Mouse (Mus musculus): ENCODE measurements around the gene 1110002E22Rik.

1110002E22Rik gene

DNA sequence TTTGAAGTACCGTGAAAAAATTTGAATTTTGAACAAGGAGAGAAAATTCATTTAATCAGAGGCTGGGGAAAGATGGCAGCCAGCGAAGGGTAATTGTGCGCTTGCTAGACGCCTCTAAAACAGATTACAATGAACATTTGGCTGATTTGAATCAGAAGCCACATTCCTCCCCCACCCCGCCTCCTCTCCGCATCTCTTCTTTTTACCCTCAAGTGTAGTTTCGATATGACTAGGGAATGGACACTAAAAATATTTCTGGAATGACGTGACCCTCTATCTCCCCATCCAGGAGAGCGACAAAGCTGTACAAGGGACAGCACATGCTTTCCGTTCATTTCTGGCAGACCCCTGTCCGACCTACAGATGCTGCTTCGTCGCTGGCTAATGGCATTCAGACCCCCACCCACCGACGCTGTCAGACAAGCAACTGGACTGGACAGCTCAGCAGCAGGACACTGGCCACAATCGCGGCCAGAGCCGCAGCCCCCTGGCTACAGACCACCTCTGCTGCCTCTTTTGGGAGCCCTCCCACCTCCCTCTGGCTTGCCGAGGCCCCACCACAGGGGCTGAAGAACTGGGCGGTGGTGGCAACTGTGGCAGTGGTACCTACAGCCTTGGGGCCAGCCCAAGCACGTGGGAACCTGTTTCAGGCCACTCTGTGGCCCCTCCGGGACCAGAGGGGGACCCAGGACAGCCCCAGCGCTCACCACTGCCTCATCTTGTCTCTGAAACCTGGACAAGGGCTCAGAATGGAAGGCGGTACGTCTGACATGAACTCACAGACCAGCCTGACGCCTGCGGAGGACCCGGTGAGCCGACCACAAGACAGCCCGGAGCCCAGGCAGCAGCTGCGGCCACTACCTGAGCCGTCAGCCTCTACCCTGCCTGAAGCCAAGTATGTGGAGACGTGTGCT, at the start of gene 1110002E22Rik:
TSS of gene 1110002E22Rik (plus strand) at position 321 of the 914 bp plus-strand sequence.
- peak; percentile 45 to 54 for DNase-seq (ENCODE audit: low spot score in 2 of 2)

- DNase-seq (ENCODE audit: low spot score in 2 of 2), result no peak
Observed at GRCm38 (mm10) chr3:138016810-138017209, 48.0 kb upstream of the 1110002E22Rik start.

DNA sequence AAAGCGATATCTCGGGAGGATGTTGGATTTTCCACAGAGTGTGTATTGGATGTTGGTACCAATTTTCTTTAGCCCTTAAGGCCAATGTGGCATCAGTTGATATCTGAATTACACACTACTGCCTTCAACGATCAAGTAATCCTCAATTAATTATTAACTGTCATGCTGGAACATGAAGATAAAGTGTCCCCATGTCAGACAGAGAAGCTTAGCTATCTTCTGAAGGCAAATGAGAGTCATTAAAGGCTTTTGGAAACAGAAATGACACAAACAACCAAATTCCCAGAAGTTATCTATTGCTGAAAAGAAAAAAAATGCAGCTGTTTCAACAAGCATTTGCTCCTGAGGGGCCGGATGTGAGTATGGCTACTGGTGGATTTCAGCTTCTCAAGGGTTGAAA, 42.8 kb upstream of the 1110002E22Rik start:
- DNase-seq (ENCODE audit: low spot score in 2 of 2), result no peak

- DNase-seq (ENCODE audit: low spot score in 2 of 2), result no peak
Observed at GRCm38 (mm10) chr3:138022651-138023050, 42.2 kb upstream of the 1110002E22Rik start.

- peak; percentile 3 to 7 for DNase-seq (ENCODE audit: low spot score in 2 of 2)
Observed at GRCm38 (mm10) chr3:138026286-138026685, 38.6 kb upstream of the 1110002E22Rik start.

DNA sequence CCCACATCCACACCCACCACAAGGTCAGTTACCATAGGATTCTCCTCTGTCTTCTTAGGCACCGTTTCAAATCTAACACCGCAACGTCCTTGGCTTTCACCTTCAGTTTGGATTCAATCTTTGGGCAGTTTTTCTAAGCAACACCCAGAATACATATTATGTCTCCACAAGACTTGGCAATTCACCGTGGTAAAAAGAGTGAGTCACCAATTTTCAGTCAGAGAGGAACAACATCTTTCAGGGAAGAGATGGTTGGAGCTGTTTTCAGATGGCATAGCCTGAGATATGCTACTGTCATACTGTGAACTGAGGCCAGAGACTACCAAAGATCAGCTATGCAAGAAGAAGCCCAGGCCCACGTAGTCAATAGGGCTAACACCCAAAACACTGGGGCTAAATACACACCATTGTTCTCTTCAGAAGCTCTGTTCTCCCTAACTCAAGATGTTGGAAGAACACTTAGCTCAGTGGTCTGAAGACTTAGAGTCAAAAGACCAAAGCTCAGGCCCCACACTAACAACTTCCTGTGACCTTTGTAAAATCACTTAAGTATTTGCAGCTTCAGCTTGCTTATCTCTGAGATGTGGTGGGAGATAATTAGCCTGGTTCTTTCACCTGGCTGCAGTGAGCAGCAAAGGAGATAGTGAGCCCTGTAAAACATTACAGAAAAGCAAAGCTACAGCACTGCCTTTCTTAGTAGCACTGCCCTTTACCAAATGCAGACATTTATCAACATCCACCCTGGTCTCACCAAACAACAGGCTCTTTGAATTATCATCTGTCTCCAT, 37.1 kb upstream of the 1110002E22Rik start:
- no peak for DNase-seq (ENCODE audit: low spot score in 2 of 2)

DNA sequence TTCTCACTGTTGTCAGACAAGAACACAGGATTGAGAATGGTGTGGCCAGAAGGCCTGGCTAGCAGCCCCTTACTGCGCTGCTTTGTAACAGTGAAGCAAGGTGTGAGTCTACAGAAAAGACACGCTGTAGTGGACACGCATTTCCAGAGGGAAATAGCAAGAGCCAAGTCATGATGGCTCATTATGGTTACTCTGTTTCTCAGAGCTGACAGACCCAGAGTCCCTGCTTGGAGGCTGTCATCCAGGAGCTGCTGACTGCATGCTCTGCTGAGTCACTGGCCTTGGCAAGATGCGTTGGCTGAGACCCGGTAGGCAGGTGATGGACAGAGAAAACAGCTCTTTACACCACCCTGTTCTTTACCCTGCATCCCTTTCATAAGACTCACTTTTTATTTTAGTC, 35.5 kb upstream of the 1110002E22Rik start:
- DNase-seq (ENCODE audit: low spot score in 2 of 2), result peak; percentile 21 to 23

- DNase-seq (ENCODE audit: low spot score in 2 of 2), result no peak
Observed at GRCm38 (mm10) chr3:138030563-138030962, 34.3 kb upstream of the 1110002E22Rik start.

DNA sequence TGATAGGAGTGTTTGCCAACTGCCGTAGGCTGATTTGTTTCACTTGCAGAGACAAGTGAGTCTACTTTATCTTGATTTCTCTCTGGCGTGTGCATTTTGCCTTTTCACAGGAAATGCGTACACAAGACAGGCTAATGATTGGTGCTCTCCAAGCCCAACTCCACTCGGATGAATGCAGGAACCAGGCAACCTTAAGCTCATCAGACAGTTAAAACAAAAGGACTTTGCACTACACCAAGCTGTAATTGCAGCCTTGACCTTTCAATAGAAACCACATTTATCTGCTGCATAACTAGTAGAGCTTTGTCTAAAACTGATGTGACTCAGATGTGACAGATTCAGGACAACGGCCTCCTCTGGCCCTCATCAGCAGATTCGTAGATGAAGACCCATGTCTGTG, 30.9 kb upstream of the 1110002E22Rik start:
- DNase-seq (ENCODE audit: low spot score in 2 of 2), result no peak

GRCm38 (mm10) chr3:138040938-138041337, 23.9 kb upstream of the 1110002E22Rik start:
- DNase-seq (ENCODE audit: low spot score in 2 of 2), result no peak

- no peak for DNase-seq (ENCODE audit: low spot score in 2 of 2)
Observed at GRCm38 (mm10) chr3:138041591-138042301, 23.1 kb upstream of the 1110002E22Rik start.

DNA sequence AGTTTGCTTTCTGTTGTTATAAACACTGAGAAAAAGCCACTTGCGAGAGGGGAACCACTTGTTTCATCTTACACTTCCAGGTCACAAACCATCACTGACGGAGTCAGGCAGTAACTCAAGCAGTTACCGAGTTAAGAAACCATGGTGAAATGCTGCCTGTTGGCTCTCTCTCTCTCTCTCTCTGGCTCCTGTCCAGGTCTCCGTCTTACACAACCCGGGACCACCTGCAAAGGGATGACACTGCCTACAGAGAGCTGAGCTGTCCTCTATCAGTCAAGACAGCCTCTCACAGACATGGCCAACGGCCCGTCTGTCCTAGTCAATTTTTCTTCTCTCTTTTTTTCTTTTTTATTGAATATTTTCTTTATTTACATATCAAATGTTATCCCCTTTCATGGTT, 21.5 kb upstream of the 1110002E22Rik start:
- no peak for DNase-seq (ENCODE audit: low spot score in 2 of 2)

- no peak for DNase-seq (ENCODE audit: low spot score in 2 of 2)
Observed at GRCm38 (mm10) chr3:138049555-138049954, 15.3 kb upstream of the 1110002E22Rik start.

- no peak for DNase-seq (ENCODE audit: low spot score in 2 of 2)
Observed at GRCm38 (mm10) chr3:138050772-138051171, 14.1 kb upstream of the 1110002E22Rik start.

DNA sequence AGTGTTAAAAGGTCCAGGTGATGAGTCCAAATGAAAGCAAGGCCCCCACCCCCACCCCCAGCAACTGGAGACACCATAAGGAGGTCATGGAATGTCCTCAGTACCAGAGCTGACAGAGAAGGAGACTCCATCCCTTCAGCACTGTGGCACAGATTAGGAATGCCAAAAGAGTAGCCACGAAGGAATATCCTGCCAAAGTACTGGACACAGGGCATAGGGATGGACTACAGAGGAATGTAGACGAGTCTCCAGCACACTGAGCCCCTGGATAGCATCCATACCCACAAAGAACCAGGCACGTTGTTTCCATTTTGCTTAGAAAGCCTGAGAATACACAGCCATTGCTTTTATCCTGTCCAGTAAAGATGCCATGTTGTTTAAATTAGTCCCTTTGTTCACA, 13.4 kb upstream of the 1110002E22Rik start:
- no peak for DNase-seq (ENCODE audit: low spot score in 2 of 2)

GRCm38 (mm10) chr3:138053969-138054368, 10.9 kb upstream of the 1110002E22Rik start:
- no peak for DNase-seq (ENCODE audit: low spot score in 2 of 2)

GRCm38 (mm10) chr3:138056976-138057375, 7.9 kb upstream of the 1110002E22Rik start:
- DNase-seq (ENCODE audit: low spot score in 2 of 2), result no peak

- no peak for DNase-seq (ENCODE audit: low spot score in 2 of 2)
Observed at GRCm38 (mm10) chr3:138058226-138058625, 6.6 kb upstream of the 1110002E22Rik start.

DNA sequence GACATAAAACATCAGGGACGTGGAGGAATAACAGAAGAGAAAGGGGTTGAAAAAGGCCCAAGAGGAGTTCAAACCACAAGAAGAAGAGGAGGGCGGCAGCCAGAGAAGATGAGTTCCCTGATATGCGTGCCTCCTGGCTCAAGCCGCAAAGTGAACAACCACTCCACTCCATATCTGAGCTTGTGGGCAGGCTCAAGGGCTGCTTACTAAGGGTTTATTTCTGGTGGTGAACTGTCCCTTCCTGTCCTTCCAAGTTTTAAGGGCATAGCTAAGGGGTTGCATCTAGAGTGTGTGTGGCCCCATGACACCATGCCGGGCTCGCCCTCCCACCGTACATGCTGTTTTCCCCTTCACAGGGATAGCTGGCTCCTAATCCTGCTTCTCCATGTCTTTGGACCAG, 4.4 kb upstream of the 1110002E22Rik start:
- no peak for DNase-seq (ENCODE audit: low spot score in 2 of 2)

GRCm38 (mm10) chr3:138061205-138061911, 3.5 kb upstream of the 1110002E22Rik start:
- no peak for DNase-seq (ENCODE audit: low spot score in 2 of 2)

- DNase-seq (ENCODE audit: low spot score in 2 of 2), result no peak
Observed at GRCm38 (mm10) chr3:138062673-138063072, 2.2 kb upstream of the 1110002E22Rik start.
